Mouse (Mus musculus) kidney, adult 2 months (tissue): Measurements from ENCODE around the gene Rapgef4.

Source experiments
- CTCF ChIP-seq: fragments of 200-500 bp; conservative IDR thresholded peaks from 2 replicates; pipeline ENCODE4 v1.5.1; 2011; ENCODE audit warnings: low read depth, mild to moderate bottlenecking, control low read depth, low read length, moderate library complexity, mixed read lengths; ENCODE audit not compliant: insufficient read depth, insufficient read length
- POLR2A ChIP-seq: fragments of 200-500 bp; IDR thresholded peaks from one replicate; pipeline ENCODE4 v1.6.1; 2011; ENCODE audit warnings: low read depth, low read length, control low read depth

DNA sequence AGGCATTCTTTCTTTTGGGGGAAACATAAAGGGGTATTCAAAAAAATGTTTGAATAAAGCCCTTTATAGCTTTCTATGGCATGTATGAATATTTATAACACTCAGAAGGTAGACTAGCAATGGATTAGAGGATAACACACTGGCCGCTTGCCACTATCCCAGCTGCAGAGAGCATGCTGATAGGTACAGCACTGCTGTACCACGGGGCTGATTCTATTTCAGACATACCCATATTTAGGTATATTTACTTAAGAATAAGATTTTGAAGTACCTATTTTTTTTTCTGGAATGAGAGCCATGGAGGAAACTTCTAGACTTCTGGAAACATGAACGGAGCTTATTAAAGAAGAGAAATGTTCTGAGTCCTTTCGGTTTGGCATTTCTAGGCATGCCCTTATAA lies 264.6 kb downstream of the Rapgef4 start:
- TF ChIP-seq CTCF (no peak), POLR2A (no peak)
